Mouse (Mus musculus): Measurements from ENCODE around the gene Id3.

DNA sequence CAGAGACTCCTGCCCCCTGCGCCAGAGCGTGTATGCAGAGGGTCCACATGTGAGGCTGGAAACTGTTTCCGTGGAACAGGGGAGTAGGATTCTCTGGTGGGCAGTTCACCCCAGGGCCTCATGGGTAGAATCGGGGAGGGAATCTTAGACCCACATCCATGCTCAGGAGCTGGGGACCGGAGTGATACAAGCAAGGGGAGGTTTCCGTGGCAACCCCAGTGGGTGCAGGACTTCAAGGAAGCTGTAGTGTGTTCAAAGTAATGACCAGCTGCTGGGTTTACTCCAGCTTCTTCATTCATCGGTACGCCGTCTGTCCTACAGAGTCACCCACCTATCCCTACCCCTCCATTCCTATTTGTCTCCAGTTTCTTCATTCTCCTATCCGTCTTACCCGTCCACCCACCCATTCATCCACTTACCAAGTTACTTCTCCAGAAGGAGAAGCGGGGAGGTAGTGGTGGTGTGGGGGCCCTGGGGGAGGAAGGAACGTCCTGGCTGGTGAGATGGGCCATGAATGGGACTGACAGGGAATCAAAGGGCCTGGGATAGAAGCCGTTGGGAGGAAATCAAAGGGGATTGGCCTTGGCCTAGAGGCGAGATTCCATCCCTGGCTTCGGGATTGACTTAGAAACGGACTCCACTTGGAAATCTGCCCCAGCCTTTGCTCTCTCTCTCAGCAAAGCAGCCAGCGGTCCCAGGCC lies 48.6 kb upstream of the Id3 start:
- TF ChIP-seq CTCF (IDR thresholded peaks at IDR 0.05; ENCODE audit: low read depth) (no peak), EP300 (optimal IDR thresholded peaks at IDR 0.05) (no peak)

Measured in stomach, postnatal 0 days (tissue).